Mouse (Mus musculus) heart, embryonic 11.5 days (tissue): Measurements from ENCODE around the gene Osbpl9. TPM values are rescaled to one million over a fixed set of nuclear protein-coding genes. Genes with fewer than 3 reads are reported as not detected.

ENCODE experiments used
- ATAC-seq: fragments of 200-750 bp; cut with Nextera tagmentation; replicated peaks from 2 replicates; pipeline ENCODE4 v1.8.0; 2017; ENCODE audit warnings: moderate library complexity; ENCODE audit not compliant: insufficient number of reproducible peaks, low FRiP score, low TSS enrichment
- H3K27ac ChIP-seq: fragments of 300-500 bp; sonication (generic); 2 replicates; pipeline ENCODE4 v1.5.1; 2014; ENCODE audit warnings: mild to moderate bottlenecking, low read depth, low read length
- H3K27me3 ChIP-seq: fragments of 300-500 bp; sonication (generic); 2 replicates; pipeline ENCODE4 v1.6.1; 2014; ENCODE audit warnings: mild to moderate bottlenecking, low read length, mixed read lengths; ENCODE audit not compliant: control insufficient read depth, insufficient read depth
- H3K36me3 ChIP-seq: fragments of 300-500 bp; sonication (generic); 2 replicates; pipeline ENCODE4 v1.6.1; 2014; ENCODE audit warnings: mild to moderate bottlenecking, low read length, moderate library complexity, mixed read lengths; ENCODE audit not compliant: control insufficient read depth, insufficient read depth
- H3K4me1 ChIP-seq: fragments of 300-500 bp; sonication (generic); 2 replicates; pipeline ENCODE4 v1.6.1; 2014; ENCODE audit warnings: low read length; ENCODE audit not compliant: control insufficient read depth, insufficient read depth
- H3K4me2 ChIP-seq: fragments of 300-500 bp; sonication (generic); 2 replicates; pipeline ENCODE4 v1.6.1; 2014; ENCODE audit warnings: mild to moderate bottlenecking, moderate library complexity
- H3K4me3 ChIP-seq: fragments of 300-500 bp; sonication (generic); 2 replicates; pipeline ENCODE4 v1.5.1; 2014; ENCODE audit warnings: low read depth, low read length
- H3K9ac ChIP-seq: fragments of 300-500 bp; sonication (generic); 2 replicates; pipeline ENCODE4 v1.6.1; 2014; ENCODE audit warnings: mild to moderate bottlenecking, low read depth, low read length, moderate library complexity
- H3K9me3 ChIP-seq: fragments of 300-500 bp; sonication (generic); replicated peaks from 2 replicates; pipeline ENCODE4 v1.6.1; 2016; ENCODE audit warnings: low read length; ENCODE audit not compliant: control insufficient read depth
- WGBS: fragments of 180-500 bp; shearing (Covaris S2); extraction: QIAGEN DNeasy Blood & Tissue Kit; methylation state at CpG from one replicate; pipeline ENCODE4 v1.1.7; 2014; ENCODE audit not compliant: insufficient replicate concordance; 5-methylcytosine and 5-hydroxymethylcytosine counted together
- polyA plus RNA-seq: library from polyadenylated mRNA; unstranded; fragments of >200 nt; fragmentation: Nextera tagmentation; extraction: Ambion mirVana; gene quantifications from 2 replicates; pipeline ENCODE4 v1.2.1, GENCODE M21; 2014

Osbpl9 gene
- polyA plus RNA-seq, 1 experiment from 2014 or later, result 46.2 TPM

- 5% methylated on average over 6 of the region's 6 CpGs for WGBS
- Histone ChIP-seq H3K4me2 (peak overlapping the region; percentile 84), H3K36me3 (no peaks in the 10 kb centered on the region), H3K4me3 (peak overlapping the region; percentile 51), H3K9me3 (no peaks in the 10 kb centered on the region), H3K9ac (peak overlapping the region; percentile 83), H3K27me3 (no peaks in the 10 kb centered on the region), H3K4me1 (peaks cover 17% of the 10 kb centered on the region; the same call in 1 of the 2 replicates), H3K27ac (peak overlapping the region; percentile 86)
- no peak for ATAC-seq
Observed at GRCm38 (mm10) chr4:109118327-109118659, 83.8 kb downstream of the Osbpl9 start.

DNA sequence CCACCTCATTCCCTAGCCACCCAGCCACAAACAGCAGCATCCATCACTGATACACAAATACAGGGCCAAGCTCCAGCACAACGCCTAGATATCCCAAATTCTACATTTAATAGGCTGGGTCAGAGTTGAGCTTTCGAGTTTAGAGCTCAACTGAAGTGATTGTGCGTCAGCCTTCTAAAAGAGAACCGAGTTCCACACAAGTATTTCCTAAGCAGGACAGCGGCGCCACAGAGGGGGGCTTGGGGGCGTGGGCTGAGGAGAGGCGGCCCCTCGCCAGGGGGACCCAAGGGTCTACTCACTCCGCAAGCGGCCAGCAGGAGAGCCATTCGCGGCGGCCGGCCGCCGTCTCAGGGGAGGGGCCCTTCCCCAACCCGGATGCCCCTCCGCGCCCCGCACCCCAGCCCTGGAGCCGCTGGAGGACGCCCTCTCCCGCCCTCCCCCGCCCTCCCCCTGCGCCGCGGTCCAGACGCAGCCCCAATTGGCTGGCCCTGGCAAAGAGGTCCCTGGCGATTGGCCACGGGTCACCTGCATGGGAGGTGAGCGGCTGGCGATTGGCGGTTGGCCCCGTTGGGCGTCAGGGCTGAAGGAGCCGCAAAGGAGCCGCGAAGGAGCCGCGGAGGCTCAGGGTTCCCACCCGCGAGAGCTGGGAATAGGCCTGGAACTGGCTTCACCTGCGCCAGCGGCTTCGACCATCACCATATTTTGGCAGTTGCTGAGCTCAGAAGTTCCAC, 84.3 kb downstream of the Osbpl9 start:
- Histone ChIP-seq H3K9ac (peak overlapping the region; percentile 83), H3K4me1 (peaks cover 14% of the 10 kb centered on the region; the same call in 1 of the 2 replicates)

GRCm38 (mm10) chr4:109116938-109117337, 85.1 kb downstream of the Osbpl9 start:
- no peak for ATAC-seq
- 37% methylated on average over 6 of the region's 6 CpGs for WGBS
- peak overlapping the region; percentile 84 for H3K4me2 ChIP-seq
- no peak overlapping the region for H3K9ac ChIP-seq
- peak overlapping the region; percentile 51; the same call in 1 of the 2 replicates for H3K4me3 ChIP-seq
- H3K9me3 ChIP-seq, result no peaks in the 10 kb centered on the region
- peaks cover 14% of the 10 kb centered on the region; the same call in 1 of the 2 replicates for H3K4me1 ChIP-seq
- no peaks in the 10 kb centered on the region for H3K36me3 ChIP-seq
- no peaks in the 10 kb centered on the region for H3K27me3 ChIP-seq
- no peak overlapping the region for H3K27ac ChIP-seq

More for the DNA sequence above, 84.3 kb downstream of the Osbpl9 start:
- Histone ChIP-seq H3K9me3 (no peaks in the 10 kb centered on the region), H3K4me3 (peak overlapping the region; percentile 51), H3K27ac (peak overlapping the region; percentile 86), H3K36me3 (no peaks in the 10 kb centered on the region), H3K27me3 (no peaks in the 10 kb centered on the region), H3K4me2 (peak overlapping the region; percentile 84)
- ATAC-seq, result peak; percentile 99
- WGBS, result under 1% methylated on average over 38 of the region's 46 CpGs

- Histone ChIP-seq H3K4me2 (peak overlapping the region; percentile 84; the same call in 1 of the 2 replicates), H3K36me3 (no peaks in the 10 kb centered on the region), H3K4me3 (no peak overlapping the region), H3K27me3 (no peaks in the 10 kb centered on the region), H3K9ac (no peak overlapping the region), H3K9me3 (no peaks in the 10 kb centered on the region), H3K27ac (no peak overlapping the region), H3K4me1 (peaks cover 14% of the 10 kb centered on the region; the same call in 1 of the 2 replicates)
- ATAC-seq, result no peak
- WGBS, result 62% methylated on average over 3 of the region's 3 CpGs
Observed at GRCm38 (mm10) chr4:109116494-109116893, 85.6 kb downstream of the Osbpl9 start.

DNA sequence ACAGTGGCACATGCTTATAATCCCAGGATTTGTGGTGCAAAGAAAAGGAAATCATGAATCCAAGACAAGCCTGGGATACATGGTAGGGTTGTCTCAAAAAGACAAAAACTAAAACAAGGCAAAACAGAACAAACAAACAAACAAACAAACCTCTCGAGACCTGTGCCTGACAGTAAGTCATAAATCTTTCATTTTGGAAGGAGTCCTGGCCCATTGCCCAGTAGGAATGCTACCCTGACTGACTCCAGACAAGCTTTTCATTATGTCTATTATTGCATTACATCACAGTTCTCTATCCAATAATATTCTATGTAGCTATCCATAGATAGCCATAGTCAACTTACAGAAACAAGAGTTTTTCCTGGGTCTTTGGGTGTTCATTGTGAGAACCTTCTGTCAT, 86.3 kb downstream of the Osbpl9 start:
- no peak for ATAC-seq
- peaks cover 14% of the 10 kb centered on the region; the same call in 1 of the 2 replicates for H3K4me1 ChIP-seq

GRCm38 (mm10) chr4:109114308-109114707, 87.8 kb downstream of the Osbpl9 start:
- Histone ChIP-seq H3K4me1 (peaks cover 14% of the 10 kb centered on the region; the same call in 1 of the 2 replicates), H3K27ac (no peak overlapping the region)
- WGBS, result 85% methylated on average over 1 of the region's 1 CpGs

More for the DNA sequence above, 86.3 kb downstream of the Osbpl9 start:
- H3K9me3 ChIP-seq, result no peaks in the 10 kb centered on the region
- H3K27me3 ChIP-seq, result no peaks in the 10 kb centered on the region
- no peak overlapping the region for H3K4me2 ChIP-seq
- 60% methylated on average over 1 of the region's 1 CpGs for WGBS
- no peak overlapping the region for H3K9ac ChIP-seq
- no peak overlapping the region for H3K27ac ChIP-seq
- no peak overlapping the region for H3K4me3 ChIP-seq
- H3K36me3 ChIP-seq, result no peaks in the 10 kb centered on the region

DNA sequence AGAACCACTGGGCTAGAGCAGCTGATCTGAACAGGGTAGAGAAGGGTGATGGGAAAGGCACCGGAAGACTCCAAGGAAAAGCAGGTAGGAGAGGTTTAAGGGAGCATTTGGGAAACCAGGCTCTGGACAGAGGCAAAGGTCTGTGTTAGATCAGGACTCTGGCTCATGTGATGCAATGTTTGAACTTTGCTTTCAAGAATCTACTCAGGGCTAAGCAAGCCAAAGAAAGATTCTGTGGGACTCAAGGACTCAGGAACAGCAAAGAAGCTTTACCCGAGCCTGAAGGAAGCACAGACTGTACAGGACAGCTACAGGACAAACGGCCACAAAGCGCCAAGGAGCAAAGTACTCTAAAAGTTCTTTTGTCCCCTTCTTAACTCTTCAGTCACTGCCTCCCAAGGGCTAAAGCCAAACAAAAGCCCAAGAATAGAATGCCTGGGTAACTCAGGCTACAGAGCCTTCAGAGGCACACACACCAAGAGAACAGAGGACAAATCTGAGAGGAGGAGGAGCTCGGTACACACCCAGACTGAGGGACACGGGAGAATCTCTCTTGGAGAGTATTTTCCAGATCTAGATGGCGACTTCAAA, 89.1 kb downstream of the Osbpl9 start:
- Histone ChIP-seq H3K4me3 (no peak overlapping the region), H3K9me3 (no peaks in the 10 kb centered on the region), H3K27ac (no peak overlapping the region), H3K4me2 (no peak overlapping the region), H3K27me3 (no peaks in the 10 kb centered on the region), H3K36me3 (no peaks in the 10 kb centered on the region), H3K4me1 (peaks cover 8% of the 10 kb centered on the region; the same call in 1 of the 2 replicates), H3K9ac (no peak overlapping the region)
- WGBS, result 65% methylated on average over 7 of the region's 7 CpGs
- ATAC-seq, result no peak

More at GRCm38 (mm10) chr4:109114308-109114707, 87.8 kb downstream of the Osbpl9 start:
- ATAC-seq, result no peak
- Histone ChIP-seq H3K9me3 (no peaks in the 10 kb centered on the region), H3K9ac (no peak overlapping the region), H3K36me3 (no peaks in the 10 kb centered on the region), H3K4me3 (no peak overlapping the region), H3K27me3 (no peaks in the 10 kb centered on the region), H3K4me2 (no peak overlapping the region)

DNA sequence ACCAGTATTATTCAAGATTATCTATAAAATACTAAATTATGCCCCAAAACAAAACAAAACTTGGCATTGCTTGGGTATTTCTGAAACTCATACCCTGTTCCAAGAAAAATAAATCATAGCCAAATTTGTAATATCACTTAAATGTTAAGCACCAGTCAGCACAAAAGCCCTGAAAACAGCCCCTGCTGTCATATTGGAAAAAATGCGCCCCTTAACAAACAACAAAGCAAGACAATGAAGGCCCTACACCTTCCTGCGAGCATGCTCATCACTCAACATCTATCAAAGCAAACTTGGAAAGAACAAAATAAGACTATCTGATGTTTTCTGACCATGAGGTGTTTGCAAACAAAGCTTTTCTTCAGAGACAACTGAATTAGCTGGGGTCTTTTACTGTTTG, 91.1 kb downstream of the Osbpl9 start:
- H3K4me1 ChIP-seq, result peaks cover 6% of the 10 kb centered on the region; the same call in 1 of the 2 replicates
- no peaks in the 10 kb centered on the region for H3K36me3 ChIP-seq
- H3K27me3 ChIP-seq, result no peaks in the 10 kb centered on the region
- H3K9ac ChIP-seq, result no peak overlapping the region
- H3K4me3 ChIP-seq, result no peak overlapping the region
- ATAC-seq, result no peak
- no peak overlapping the region for H3K27ac ChIP-seq
- H3K9me3 ChIP-seq, result no peaks in the 10 kb centered on the region
- no peak overlapping the region for H3K4me2 ChIP-seq
- WGBS, result 82% methylated on average over 2 of the region's 2 CpGs
